Mouse (Mus musculus) cerebellum, postnatal 36 days (tissue): Measurements from ENCODE around the gene Rreb1.
A peak's percentile ranks its signal among the peaks of the same experiment; 100 is the strongest.

Experiments used
- DNase-seq, 2 experiments: peaks; one replicate each; pipeline ENCODE4 v3.0.0; 2021 to 2022; ENCODE audit warnings: mixed read lengths in 2 of 2

The Rreb1 gene

GRCm38 (mm10) chr13:37954318-37954717, 176.1 kb downstream of the Rreb1 start:
- no peak for DNase-seq

- DNase-seq = no peak
Measured at GRCm38 (mm10) chr13:37958498-37959238, 180.5 kb downstream of the Rreb1 start.

GRCm38 (mm10) chr13:37959239-37959907, 181.2 kb downstream of the Rreb1 start:
- DNase-seq = no peak

- DNase-seq = no peak
Measured at GRCm38 (mm10) chr13:37959936-37960335, 181.7 kb downstream of the Rreb1 start.

GRCm38 (mm10) chr13:37962541-37962940, 184.3 kb downstream of the Rreb1 start:
- DNase-seq = no peak

GRCm38 (mm10) chr13:37963354-37964007, 185.3 kb downstream of the Rreb1 start:
- DNase-seq = peak; percentile 61 to 62

- DNase-seq = no peak
Measured at GRCm38 (mm10) chr13:37964128-37965087, 186.2 kb downstream of the Rreb1 start.

- no peak for DNase-seq
Measured at GRCm38 (mm10) chr13:37965126-37965914, 187.1 kb downstream of the Rreb1 start.

GRCm38 (mm10) chr13:37966256-37967051, 188.3 kb downstream of the Rreb1 start:
- DNase-seq = no peak

- no peak for DNase-seq
Measured at GRCm38 (mm10) chr13:37967052-37967437, 188.8 kb downstream of the Rreb1 start.

- DNase-seq = no peak
Measured at GRCm38 (mm10) chr13:37967565-37967964, 189.4 kb downstream of the Rreb1 start.

- DNase-seq = peak; percentile 83 to 85
Measured at GRCm38 (mm10) chr13:37969337-37969736, 191.1 kb downstream of the Rreb1 start.

- no peak for DNase-seq
Measured at GRCm38 (mm10) chr13:37969988-37970387, 191.8 kb downstream of the Rreb1 start.

GRCm38 (mm10) chr13:37970887-37971530, 192.8 kb downstream of the Rreb1 start:
- no peak for DNase-seq

- DNase-seq = no peak
Measured at GRCm38 (mm10) chr13:37974036-37974435, 195.8 kb downstream of the Rreb1 start.

GRCm38 (mm10) chr13:37974731-37975130, 196.5 kb downstream of the Rreb1 start:
- no peak for DNase-seq

GRCm38 (mm10) chr13:37979506-37979905, 201.3 kb downstream of the Rreb1 start:
- no peak for DNase-seq

- DNase-seq = no peak
Measured at GRCm38 (mm10) chr13:37980346-37980745, 202.1 kb downstream of the Rreb1 start.

GRCm38 (mm10) chr13:37981063-37981462, 202.9 kb downstream of the Rreb1 start:
- DNase-seq = no peak

- no peak for DNase-seq
Measured at GRCm38 (mm10) chr13:37986166-37986565, 208.0 kb downstream of the Rreb1 start.
